Mouse (Mus musculus) C2C12 (cell line): Measurements from ENCODE around the gene Eif2ak2.

ENCODE experiments used
- CEBPB ChIP-seq: IDR thresholded peaks from one replicate; pipeline ENCODE4 v1.6.1; 2011; ENCODE audit warnings: low read depth, mild to moderate bottlenecking, control low read depth, moderate library complexity
- CTCF ChIP-seq: IDR thresholded peaks from one replicate; pipeline ENCODE4 v1.5.1; 2011; ENCODE audit not compliant: control insufficient read depth, insufficient read depth, insufficient read length
- MAX ChIP-seq: IDR thresholded peaks from one replicate; pipeline ENCODE4 v1.6.1; 2011; ENCODE audit warnings: mild to moderate bottlenecking, control low read depth
- MYOD1 ChIP-seq: IDR thresholded peaks from one replicate; pipeline ENCODE4 v1.6.1; 2011; ENCODE audit warnings: low read depth; ENCODE audit not compliant: control insufficient read depth, insufficient read length
- MYOG ChIP-seq: IDR thresholded peaks from one replicate; pipeline ENCODE4 v1.6.1; 2011; ENCODE audit not compliant: control insufficient read depth, insufficient read length; ENCODE audit errors: extremely low read depth
- USF1 ChIP-seq: IDR thresholded peaks from one replicate; pipeline ENCODE4 v1.6.1; 2011; ENCODE audit warnings: low read depth, mild to moderate bottlenecking, control low read depth, moderate library complexity

- TF ChIP-seq CEBPB (no peak), CTCF (no peak), MAX (no peak), MYOG (no peak), MYOD1 (no peak), USF1 (no peak)
These were observed 58.0 kb downstream of the Eif2ak2 start for GRCm38 (mm10) chr17:78824346-78824745.
